Comparison of ENCODE assay signal across 19 mouse cellular contexts in the genomic region with DNA sequence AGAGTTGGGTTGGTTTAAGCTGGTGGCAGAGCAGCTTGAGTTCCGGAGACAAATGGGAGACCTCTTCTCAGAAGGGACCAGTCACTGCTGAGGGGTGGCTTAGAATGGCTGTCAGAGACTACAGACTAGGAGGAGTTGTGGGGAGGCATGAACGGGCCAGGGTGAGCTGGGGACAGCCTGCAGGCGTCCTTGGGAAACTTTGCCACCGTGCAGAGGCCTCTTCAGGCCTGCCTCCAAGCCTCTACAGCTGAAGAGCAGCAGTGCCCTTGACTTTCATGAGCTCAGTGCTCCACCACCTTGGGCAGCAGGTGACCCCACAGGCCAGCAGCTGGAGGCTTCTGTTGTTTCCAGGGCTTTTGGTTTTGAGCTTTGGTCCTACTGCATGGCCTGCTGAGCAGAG. TPM values are rescaled to one million over a fixed set of nuclear protein-coding genes. Genes with fewer than 3 reads are reported as not detected.
"Had no signal": no experiment of that assay in that cellular context is flagged by ENCODE, and none has a peak within 500 bp of the region (broad histone marks: within the 10 kb centered on the region; RNA-seq: fewer than 3 reads in every experiment).

No protein-coding gene starts in this region.

- H3K27me3 ChIP-seq: midbrain, embryonic 12.5 days; neural tube, embryonic 12.5 days had no signal

- DNase-seq: lung, adult 18-20 months; lung, embryonic 14.5 days; lung, postnatal 10 days; lung, postnatal 4 days; midbrain, embryonic 14.5 days; right cerebral cortex, postnatal 14 days; thymus, adult 18-20 months; thymus, postnatal 14 days; thymus, postnatal 4 days had no signal

- H3K27ac ChIP-seq: midbrain, embryonic 10.5 days; midbrain, embryonic 12.5 days; neural tube, embryonic 12.5 days had no signal

- H3K9ac ChIP-seq: lung, embryonic 14.5 days; midbrain, embryonic 12.5 days; neural tube, embryonic 12.5 days had no signal

- H3K4me3 ChIP-seq: midbrain, embryonic 10.5 days; midbrain, embryonic 12.5 days; myocyte; neural tube, embryonic 12.5 days had no signal

RNA-seq across cellular contexts. Expression of a gene that starts 53.9 kb away (rescaled TPM):
- total RNA-seq: megakaryocyte, adult 5-6 weeks; megakaryocyte-erythroid progenitor cell, adult 5-6 weeks; neutrophil, adult 5-6 weeks had no signal
- polyA plus RNA-seq: lung, embryonic 14.5 days; lung, embryonic 16.5 days; midbrain, embryonic 14.5 days; myocyte; stomach, embryonic 14.5 days; urinary bladder, adult 2 months had no signal
